Mouse (Mus musculus) mature B cell (primary cell): ENCODE results near the gene Neu4.
"Not testable (repeated sequence)": the region's sequence is repeated elsewhere in the genome, so short reads cannot be mapped to it uniquely, and the experiment has no call there.

Source experiments
- in situ Hi-C: fragments of 300-500 bp; cut with MboI; formaldehyde crosslinking; loops from 2 replicates; pipeline ENCODE4 v1.14.3; 2019

The Neu4 gene

DNA sequence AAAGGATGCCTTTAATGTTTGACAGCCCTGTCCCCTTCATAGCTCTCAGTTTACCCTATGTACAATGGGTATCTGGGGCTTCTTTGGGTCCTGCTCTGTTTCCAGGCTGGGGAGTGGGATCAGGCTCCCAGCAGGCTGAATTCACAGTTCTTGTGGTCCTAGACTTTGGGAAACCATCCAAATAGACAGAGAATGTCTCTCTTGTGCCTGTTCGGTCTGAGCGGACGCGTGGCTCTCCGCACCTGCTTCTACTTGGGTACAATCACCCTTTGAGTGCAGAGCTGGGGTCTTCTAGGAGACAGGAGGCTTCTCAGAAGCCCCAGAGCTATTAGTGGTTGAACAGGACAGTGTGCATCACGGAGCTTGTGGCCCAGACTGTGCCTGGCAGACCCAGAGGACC is at the start of gene Neu4:
Gene Neu4, plus strand, starts transcription at position 301 of the 400 bp plus-strand sequence.
- in situ Hi-C loops: no loop called here

DNA sequence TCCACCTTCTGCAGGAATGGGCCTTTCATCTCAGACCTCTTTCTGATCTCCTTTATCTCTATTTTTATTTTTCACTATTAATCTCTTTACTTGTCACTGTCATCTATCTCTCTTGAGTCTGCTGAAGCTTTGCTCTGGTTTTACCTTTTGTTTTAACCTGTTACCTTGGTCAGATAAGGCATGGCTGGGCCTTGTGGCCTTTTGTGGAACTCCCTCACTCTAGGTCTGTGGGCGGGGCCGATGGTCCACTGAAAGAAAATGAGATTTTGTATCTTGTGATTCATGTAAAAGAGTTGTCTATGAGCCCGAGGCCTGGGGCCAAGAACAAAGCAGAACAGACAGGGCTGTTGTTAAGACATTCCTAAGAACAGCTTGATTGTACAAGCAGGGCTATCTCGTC is 49.5 kb upstream of the Neu4 start:
- in situ Hi-C loops: not testable (repeated sequence)

DNA sequence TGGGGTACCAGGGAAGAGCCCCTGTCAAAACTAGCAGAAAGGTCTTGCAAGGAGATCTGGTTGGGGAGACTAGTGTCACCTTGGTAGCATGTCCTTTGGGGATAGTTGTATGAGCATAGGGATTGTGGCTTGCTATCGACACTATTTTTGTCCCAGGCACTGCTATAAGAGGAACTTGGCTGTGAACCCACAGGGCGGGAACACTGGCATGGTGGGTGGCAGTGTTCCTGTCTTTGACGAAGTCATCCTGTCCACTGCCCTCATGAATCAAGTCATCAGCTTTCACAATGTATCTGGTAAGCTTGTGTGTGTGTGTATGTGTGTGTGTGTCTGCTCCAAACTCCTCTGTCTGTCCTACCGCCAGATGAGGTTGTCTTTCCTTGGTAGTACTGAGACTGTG is 44.5 kb upstream of the Neu4 start:
- in situ Hi-C loops: not testable (repeated sequence)

DNA sequence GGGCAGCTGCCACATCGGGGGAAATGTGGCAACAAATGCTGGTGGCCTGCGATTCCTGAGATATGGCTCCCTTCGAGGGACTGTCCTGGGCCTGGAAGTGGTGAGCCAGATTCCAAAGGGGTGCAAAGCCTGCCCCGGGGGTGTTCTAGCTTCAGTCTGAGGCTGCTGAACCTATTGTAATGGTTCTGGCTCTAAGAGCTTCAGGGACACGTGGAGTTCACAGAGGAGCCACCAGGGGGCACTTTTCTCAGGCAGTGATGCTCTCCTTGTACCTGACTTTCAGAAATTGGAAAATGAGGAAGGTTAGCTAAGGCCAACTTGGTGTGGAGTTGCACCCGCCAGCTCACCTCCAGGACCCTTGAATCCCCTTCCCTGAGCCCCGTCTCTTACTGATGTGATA is 42.0 kb upstream of the Neu4 start:
- in situ Hi-C loops: not testable (repeated sequence)

DNA sequence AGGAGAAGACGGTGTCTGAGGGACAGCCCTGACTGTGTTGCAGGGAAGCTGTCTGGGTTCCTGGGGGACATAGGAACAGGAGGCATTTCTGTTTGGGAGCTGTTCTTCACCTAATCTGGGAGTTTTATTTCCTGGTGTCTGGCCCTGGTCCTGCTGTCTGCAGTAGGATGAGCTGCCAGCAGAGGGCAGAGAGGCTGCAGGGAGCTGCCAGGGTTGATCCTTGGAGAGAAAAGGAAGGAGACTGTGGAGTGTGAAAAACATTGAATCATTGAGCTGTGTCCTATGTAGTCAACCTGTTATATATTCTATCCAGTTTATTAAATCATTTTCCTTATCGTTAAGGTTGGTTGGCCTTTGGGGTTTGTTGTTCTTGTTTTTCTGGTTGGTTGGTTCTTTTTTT is 39.3 kb upstream of the Neu4 start:
- in situ Hi-C loops: not testable (repeated sequence)

- in situ Hi-C loops: no loop called here
Measured at GRCm38 (mm10) chr1:93986167-93986566, 34.1 kb upstream of the Neu4 start.

DNA sequence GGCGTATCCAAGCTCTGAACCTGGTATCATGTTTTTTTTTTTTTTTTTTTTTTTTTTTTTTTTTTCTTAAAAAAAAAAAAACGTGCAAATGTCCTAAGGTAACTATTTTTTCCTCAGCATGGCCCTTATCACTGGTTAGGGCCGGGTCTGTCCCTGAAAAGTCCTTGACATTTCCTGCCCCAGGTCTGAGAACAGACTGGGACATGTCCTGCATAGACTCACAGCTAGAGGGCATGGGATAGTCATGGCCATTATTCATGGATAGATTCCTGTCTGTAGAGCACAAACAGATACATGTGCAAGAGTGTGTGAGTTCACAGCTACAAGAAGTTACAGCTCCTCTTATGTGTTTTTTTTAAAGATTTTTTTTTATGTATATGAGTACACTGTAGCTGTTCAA is 31.5 kb upstream of the Neu4 start:
- in situ Hi-C loops: no loop called here

DNA sequence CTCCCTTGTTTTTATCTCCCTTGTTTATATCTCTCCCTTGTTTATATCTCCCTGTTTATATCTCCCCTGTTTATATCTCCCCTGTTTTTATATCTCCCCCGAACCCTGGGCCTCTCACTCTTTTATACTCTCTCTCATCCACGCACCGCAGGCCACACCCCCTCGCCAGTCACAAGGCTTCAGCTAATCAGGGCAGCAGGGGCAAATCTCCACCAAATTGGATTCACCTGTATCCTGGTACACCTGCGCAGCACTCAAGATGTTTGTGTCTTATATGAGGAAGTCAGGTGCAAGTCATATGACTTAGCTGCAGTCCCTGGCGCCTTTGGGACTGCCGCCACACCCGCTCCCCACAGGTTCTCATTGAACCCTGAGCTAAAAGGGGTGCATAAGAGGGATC is 30.0 kb upstream of the Neu4 start, which contains the start of gene Gal3st2c:
Gene Gal3st2c, plus strand, starts transcription at position 301 of the 400 bp plus-strand sequence.
- in situ Hi-C loops: not testable (repeated sequence)

GRCm38 (mm10) chr1:93991068-93991467 is 29.2 kb upstream of the Neu4 start:
- in situ Hi-C loops: not testable (repeated sequence)

- in situ Hi-C loops: not testable (repeated sequence)
Measured at GRCm38 (mm10) chr1:93991491-93991890, 28.8 kb upstream of the Neu4 start.

DNA sequence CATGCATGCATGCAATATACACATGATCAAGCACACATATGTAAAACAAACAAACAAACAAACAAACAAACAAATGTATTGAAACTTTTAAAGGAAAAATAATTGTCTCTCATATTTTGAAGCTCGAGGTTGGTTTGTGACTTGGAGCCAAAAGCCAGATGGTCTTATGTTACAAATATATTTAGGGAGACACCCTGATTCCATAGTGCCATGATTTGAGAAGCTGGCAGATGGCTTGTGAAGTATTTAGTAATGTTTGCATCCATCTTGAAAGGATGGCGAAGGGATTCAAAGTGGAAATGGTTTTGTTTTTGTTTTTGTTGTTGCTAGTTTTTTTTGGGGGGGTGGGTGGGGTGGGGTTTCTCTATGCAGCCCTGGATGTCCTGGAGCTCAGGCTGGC is 19.2 kb upstream of the Neu4 start:
- in situ Hi-C loops: no loop called here

- in situ Hi-C loops: not testable (repeated sequence)
Measured at GRCm38 (mm10) chr1:94005954-94006506, 14.2 kb upstream of the Neu4 start.

- in situ Hi-C loops: not testable (repeated sequence)
Measured at GRCm38 (mm10) chr1:94008826-94009225, 11.4 kb upstream of the Neu4 start.

GRCm38 (mm10) chr1:94011643-94012042 is 8.6 kb upstream of the Neu4 start:
- in situ Hi-C loops: no loop called here

- in situ Hi-C loops: no loop called here
Measured at GRCm38 (mm10) chr1:94027506-94028108, 7.4 kb downstream of the Neu4 start.

DNA sequence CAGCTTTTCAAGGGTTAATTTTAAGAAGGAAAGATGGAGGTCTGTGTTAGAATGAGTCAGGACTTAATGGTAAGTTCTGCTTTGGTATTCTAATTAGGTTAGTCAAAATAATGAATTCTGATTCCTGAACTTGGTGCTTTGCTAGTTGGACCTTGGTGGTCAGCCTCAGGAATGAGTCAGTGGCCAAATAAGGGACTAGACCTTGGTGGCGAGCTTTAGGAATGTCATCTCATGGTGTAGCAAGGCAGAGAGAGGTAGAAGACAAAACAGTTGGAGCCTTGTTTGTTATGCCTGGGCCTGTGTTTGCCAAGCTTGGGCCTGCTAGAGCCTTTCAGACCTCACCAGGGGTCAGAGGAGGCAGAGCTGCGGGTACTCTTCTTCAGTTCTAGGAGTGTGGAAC is 8.5 kb downstream of the Neu4 start:
- in situ Hi-C loops: no loop called here

GRCm38 (mm10) chr1:94033075-94033602 is 12.9 kb downstream of the Neu4 start:
- in situ Hi-C loops: no loop called here

DNA sequence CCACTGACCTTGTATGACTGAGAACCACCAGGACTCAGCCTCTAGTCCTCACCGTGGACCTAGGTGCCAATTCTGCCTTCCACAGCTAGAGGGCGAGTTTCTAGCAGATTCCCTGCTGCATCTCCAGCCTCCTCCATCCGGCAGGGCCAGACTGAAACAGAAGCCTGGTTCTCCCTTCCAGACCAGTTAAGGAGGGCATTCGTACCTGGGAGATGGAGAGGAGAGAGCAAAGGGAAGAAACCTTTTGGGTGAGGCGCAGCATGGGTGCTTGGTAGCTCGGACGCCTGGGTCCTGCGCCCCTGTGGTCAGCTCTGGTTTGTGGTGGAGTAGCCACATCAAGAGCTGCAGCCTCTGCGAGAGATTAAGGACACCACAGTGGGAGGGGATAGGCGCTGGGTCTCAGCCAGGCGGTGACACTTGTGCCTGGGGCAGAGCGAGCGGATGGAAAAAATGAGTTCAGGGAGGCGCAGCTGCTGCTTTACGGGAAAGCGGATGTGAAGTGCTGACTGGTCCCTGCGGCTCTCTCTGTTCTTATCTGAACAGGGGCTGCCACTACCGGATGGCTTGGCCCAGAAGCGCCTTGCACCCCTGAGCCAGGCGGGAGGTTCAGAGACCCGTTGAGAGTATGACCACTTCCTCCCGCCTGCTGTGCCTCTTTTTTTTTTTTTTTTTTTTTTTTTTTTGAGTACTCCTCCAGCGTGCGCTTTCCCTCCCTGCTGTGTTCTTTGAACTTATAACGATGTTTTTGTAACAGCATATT is 14.9 kb downstream of the Neu4 start:
- in situ Hi-C loops: no loop called here

DNA sequence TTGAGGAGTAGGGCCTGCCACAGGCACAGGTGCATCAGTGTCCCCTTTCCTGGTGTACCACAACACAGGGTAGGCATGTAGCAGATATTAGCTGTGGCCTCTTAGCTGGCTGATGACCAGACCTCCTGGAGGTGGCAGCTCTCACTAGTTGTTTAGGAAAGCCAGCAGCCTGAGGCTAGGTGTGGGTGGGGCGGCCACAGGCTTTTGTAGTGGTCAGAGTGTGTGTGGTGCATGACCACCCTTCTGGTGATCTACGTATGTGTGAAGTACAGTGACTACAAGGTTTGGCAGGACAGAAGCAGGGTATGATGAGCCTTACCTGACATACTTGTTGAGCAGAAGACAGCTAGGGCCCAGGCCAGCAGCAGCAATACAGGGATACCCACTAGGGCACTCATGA is 20.1 kb downstream of the Neu4 start:
- in situ Hi-C loops: no loop called here

DNA sequence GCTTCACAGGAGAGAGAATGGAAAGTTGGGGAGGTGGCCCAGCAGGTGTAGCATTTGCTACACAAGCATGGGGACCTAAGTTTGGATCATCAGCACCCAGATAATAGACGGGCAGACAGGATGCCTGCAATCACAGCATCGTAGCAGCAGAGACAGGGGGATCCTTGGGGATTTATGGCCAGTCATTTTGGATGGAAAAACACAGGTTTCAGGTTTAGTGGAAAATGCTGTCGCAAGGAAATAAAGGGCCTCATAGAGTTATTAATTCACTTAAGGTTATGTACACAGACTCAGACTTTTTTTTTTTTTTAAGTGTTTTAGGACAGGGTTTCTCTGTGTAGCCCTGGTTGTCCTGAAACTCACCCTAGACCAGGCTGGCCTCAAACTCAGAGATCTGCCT is 25.3 kb downstream of the Neu4 start:
- in situ Hi-C loops: no loop called here

- in situ Hi-C loops: no loop called here
Measured at GRCm38 (mm10) chr1:94046544-94046943, 26.3 kb downstream of the Neu4 start.

GRCm38 (mm10) chr1:94051104-94051503 is 30.9 kb downstream of the Neu4 start:
- in situ Hi-C loops: no loop called here

- in situ Hi-C loops: no loop called here
Measured at GRCm38 (mm10) chr1:94052373-94052772, 32.1 kb downstream of the Neu4 start, which contains the start of gene Pdcd1. TSS of gene Pdcd1 (minus strand) at chr1:94052553.
